Mouse (Mus musculus): Measurements from ENCODE around the gene Actn3. TPM values are rescaled to one million over a fixed set of nuclear protein-coding genes. Genes with fewer than 3 reads are reported as not detected.
A peak's percentile ranks its signal among the peaks of the same experiment; 100 is the strongest.

Gene Actn3
- polyA plus RNA-seq, 1 experiment from 2014 or later = 3.1 TPM

- Histone ChIP-seq H3K9ac (peak overlapping the region; percentile 88), H3K4me2 (peak overlapping the region; percentile 97), H3K4me1 (replicated peaks) (peaks cover 16% of the 10 kb centered on the region), H3K27me3 (no peaks in the 10 kb centered on the region), H3K4me3 (peak overlapping the region; percentile 68), H3K36me3 (peaks cover 18% of the 10 kb centered on the region), H3K9me3 (no peaks in the 10 kb centered on the region), H3K27ac (replicated peaks) (peak overlapping the region; percentile 70)
- 1% methylated on average over 14 of the region's 14 CpGs for WGBS
- no peak; the same call in 1 of the 2 replicates for ATAC-seq (ENCODE audit: low read depth)
Measured at GRCm38 (mm10) chr19:4855470-4855820, 22.3 kb downstream of the Actn3 start.

- H3K4me3 ChIP-seq = peak within 1 kb of the TSS; percentile 68
Measured at GRCm38 (mm10) chr19:4854552-4855469, 22.9 kb downstream of the Actn3 start, which contains the start of gene Ctsf. TSS of gene Ctsf (plus strand) at chr19:4855130.

GRCm38 (mm10) chr19:4850281-4850680, 27.4 kb downstream of the Actn3 start:
- Histone ChIP-seq H3K4me2 (no peak overlapping the region), H3K4me3 (no peak overlapping the region), H3K27me3 (peaks cover 6% of the 10 kb centered on the region; the same call in 1 of the 2 replicates), H3K9me3 (no peaks in the 10 kb centered on the region), H3K27ac (replicated peaks) (no peak overlapping the region), H3K9ac (no peak overlapping the region), H3K4me1 (replicated peaks) (peaks cover 6% of the 10 kb centered on the region), H3K36me3 (no peaks in the 10 kb centered on the region)
- 50% methylated on average over 5 of the region's 5 CpGs for WGBS
- ATAC-seq (ENCODE audit: low read depth) = no peak

More at GRCm38 (mm10) chr19:4854552-4855469, 22.9 kb downstream of the Actn3 start, which contains the start of gene Ctsf:
- WGBS = 4% methylated on average over 45 of the region's 45 CpGs
- peaks cover 16% of the 10 kb centered on the region for H3K4me1 ChIP-seq (replicated peaks)
- H3K4me2 ChIP-seq = peak within 1 kb of the TSS; percentile 97
- H3K36me3 ChIP-seq = peaks cover 13% of the 10 kb centered on the region; the same call in 1 of the 2 replicates
- peak within 1 kb of the TSS; percentile 70 for H3K27ac ChIP-seq (replicated peaks)
- ATAC-seq (ENCODE audit: low read depth) = peak; percentile 92
- H3K9me3 ChIP-seq = no peaks in the 10 kb centered on the region
- H3K27me3 ChIP-seq = no peaks in the 10 kb centered on the region
- peak within 1 kb of the TSS; percentile 88 for H3K9ac ChIP-seq

- no peak overlapping the region for H3K4me2 ChIP-seq
- H3K9ac ChIP-seq = no peak overlapping the region
- 37% methylated on average over 4 of the region's 4 CpGs for WGBS
- no peak overlapping the region for H3K4me3 ChIP-seq
- H3K9me3 ChIP-seq = no peaks in the 10 kb centered on the region
- H3K4me1 ChIP-seq (replicated peaks) = peaks cover 5% of the 10 kb centered on the region
- no peak overlapping the region for H3K27ac ChIP-seq (replicated peaks)
- no peak for ATAC-seq (ENCODE audit: low read depth)
- H3K27me3 ChIP-seq = peaks cover 6% of the 10 kb centered on the region; the same call in 1 of the 2 replicates
- H3K36me3 ChIP-seq = no peaks in the 10 kb centered on the region
Measured at GRCm38 (mm10) chr19:4849800-4850199, 27.9 kb downstream of the Actn3 start.

GRCm38 (mm10) chr19:4847490-4847889, 30.2 kb downstream of the Actn3 start:
- Histone ChIP-seq H3K27me3 (peaks cover 14% of the 10 kb centered on the region), H3K36me3 (no peaks in the 10 kb centered on the region), H3K4me2 (no peak overlapping the region), H3K9me3 (no peaks in the 10 kb centered on the region), H3K27ac (replicated peaks) (no peak overlapping the region), H3K4me1 (replicated peaks) (no peaks in the 10 kb centered on the region), H3K9ac (no peak overlapping the region), H3K4me3 (no peak overlapping the region)
- ATAC-seq (ENCODE audit: low read depth) = no peak
- 53% methylated on average over 7 of the region's 7 CpGs for WGBS

- H3K9ac ChIP-seq = no peak overlapping the region
- WGBS = 77% methylated on average over 2 of the region's 2 CpGs
- ATAC-seq (ENCODE audit: low read depth) = no peak
Measured at GRCm38 (mm10) chr19:4845846-4846245, 31.9 kb downstream of the Actn3 start.

GRCm38 (mm10) chr19:4842611-4843010, 35.1 kb downstream of the Actn3 start:
- Histone ChIP-seq H3K27me3 (peaks cover 41% of the 10 kb centered on the region), H3K4me1 (replicated peaks) (peaks cover 21% of the 10 kb centered on the region), H3K36me3 (no peaks in the 10 kb centered on the region), H3K4me2 (no peak overlapping the region), H3K9ac (no peak overlapping the region), H3K9me3 (no peaks in the 10 kb centered on the region), H3K4me3 (no peak overlapping the region), H3K27ac (replicated peaks) (no peak overlapping the region)
- no peak for ATAC-seq (ENCODE audit: low read depth)
- WGBS = 76% methylated on average over 2 of the region's 2 CpGs

More at GRCm38 (mm10) chr19:4845846-4846245, 31.9 kb downstream of the Actn3 start:
- Histone ChIP-seq H3K36me3 (no peaks in the 10 kb centered on the region), H3K27me3 (peaks cover 30% of the 10 kb centered on the region), H3K4me2 (no peak overlapping the region), H3K9me3 (no peaks in the 10 kb centered on the region), H3K4me1 (replicated peaks) (no peaks in the 10 kb centered on the region), H3K4me3 (no peak overlapping the region), H3K27ac (replicated peaks) (no peak overlapping the region)

DNA sequence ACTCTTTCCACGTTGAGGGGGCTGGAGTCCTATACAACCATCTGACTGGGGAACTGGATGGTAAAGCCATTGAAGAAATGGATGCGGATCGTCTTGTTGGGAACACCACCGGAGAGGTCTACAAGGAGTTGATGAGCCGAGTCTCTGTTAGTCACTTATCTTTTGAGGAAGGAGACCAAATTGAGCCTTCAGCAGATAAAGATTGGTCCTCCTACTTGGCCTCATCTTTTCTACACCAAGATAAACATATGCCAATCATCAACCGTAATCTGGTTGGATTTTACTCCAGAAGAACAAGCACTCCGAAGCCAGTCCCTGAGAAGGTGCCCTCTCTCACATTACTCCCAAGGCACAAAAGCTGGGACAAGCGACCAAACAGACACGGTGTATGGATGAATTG, 36.9 kb downstream of the Actn3 start:
- 85% methylated on average over 9 of the region's 9 CpGs for WGBS
- H3K27ac ChIP-seq (replicated peaks) = no peak overlapping the region
- peaks cover 23% of the 10 kb centered on the region for H3K4me1 ChIP-seq (replicated peaks)
- H3K36me3 ChIP-seq = no peaks in the 10 kb centered on the region
- H3K4me3 ChIP-seq = no peak overlapping the region
- H3K4me2 ChIP-seq = no peak overlapping the region
- no peak overlapping the region for H3K9ac ChIP-seq
- H3K27me3 ChIP-seq = peaks cover 38% of the 10 kb centered on the region
- no peak for ATAC-seq (ENCODE audit: low read depth)
- no peaks in the 10 kb centered on the region for H3K9me3 ChIP-seq

GRCm38 (mm10) chr19:4839149-4839548, 38.6 kb downstream of the Actn3 start, which contains the start of the genes Ccs and Ccdc87:
TSS of gene Ccs (minus strand) at chr19:4839332.
TSS of gene Ccdc87 (plus strand) at chr19:4839366.
- Histone ChIP-seq H3K27ac (replicated peaks) (no peak within 1 kb of the TSS), H3K27me3 (peaks cover 38% of the 10 kb centered on the region), H3K4me2 (peak within 1 kb of the TSS; percentile 97), H3K4me1 (replicated peaks) (peaks cover 23% of the 10 kb centered on the region), H3K9ac (peak within 1 kb of the TSS; percentile 81), H3K36me3 (0 out of 2 replicates have a peak, but pooled peaks cover 2% of the 10 kb centered on the region), H3K4me3 (peak within 1 kb of the TSS; percentile 56), H3K9me3 (no peaks in the 10 kb centered on the region)
- under 1% methylated on average over 25 of the region's 25 CpGs for WGBS
- peak; percentile 98 for ATAC-seq (ENCODE audit: low read depth)

- Histone ChIP-seq H3K27me3 (peaks cover 38% of the 10 kb centered on the region), H3K9me3 (no peaks in the 10 kb centered on the region), H3K4me1 (replicated peaks) (peaks cover 23% of the 10 kb centered on the region), H3K9ac (peak overlapping the region; percentile 81), H3K36me3 (0 out of 2 replicates have a peak, but pooled peaks cover 2% of the 10 kb centered on the region), H3K4me3 (peak overlapping the region; percentile 56), H3K27ac (replicated peaks) (no peak overlapping the region), H3K4me2 (peak overlapping the region; percentile 97)
- WGBS = 36% methylated on average over 10 of the region's 10 CpGs
- ATAC-seq (ENCODE audit: low read depth) = peak; percentile 48
Measured at GRCm38 (mm10) chr19:4838526-4839140, 39.1 kb downstream of the Actn3 start.

DNA sequence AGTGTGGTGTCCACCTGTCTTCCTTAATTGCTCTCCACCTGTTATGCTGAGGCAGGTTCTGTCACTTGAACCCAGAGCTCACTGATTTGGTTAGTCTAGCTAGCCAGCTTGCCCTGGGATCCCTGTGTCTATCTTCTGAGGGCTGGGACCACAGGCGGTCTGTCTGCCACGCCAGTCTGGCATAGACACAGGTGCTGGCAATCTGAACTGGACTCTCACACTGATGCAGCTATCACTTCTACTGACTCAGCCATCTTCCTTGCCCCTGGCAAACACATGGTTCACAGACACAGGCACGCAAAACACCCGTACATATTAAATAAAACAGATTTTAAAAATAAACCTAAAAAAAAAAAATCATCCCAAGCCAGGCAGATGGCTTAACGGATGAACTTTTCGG, 40.7 kb downstream of the Actn3 start:
- WGBS = 96% methylated on average over 6 of the region's 6 CpGs
- Histone ChIP-seq H3K4me2 (no peak overlapping the region), H3K4me3 (no peak overlapping the region)

GRCm38 (mm10) chr19:4836096-4836495, 41.6 kb downstream of the Actn3 start:
- Histone ChIP-seq H3K4me1 (replicated peaks) (peaks cover 31% of the 10 kb centered on the region), H3K36me3 (peaks cover 7% of the 10 kb centered on the region), H3K4me3 (no peak overlapping the region), H3K4me2 (no peak overlapping the region), H3K9me3 (no peaks in the 10 kb centered on the region), H3K27me3 (peaks cover 17% of the 10 kb centered on the region), H3K27ac (replicated peaks) (no peak overlapping the region), H3K9ac (no peak overlapping the region)
- ATAC-seq (ENCODE audit: low read depth) = no peak
- WGBS = 76% methylated on average over 2 of the region's 2 CpGs

More for the DNA sequence above, 40.7 kb downstream of the Actn3 start:
- Histone ChIP-seq H3K9ac (no peak overlapping the region), H3K4me1 (replicated peaks) (peaks cover 30% of the 10 kb centered on the region), H3K9me3 (no peaks in the 10 kb centered on the region), H3K27ac (replicated peaks) (no peak overlapping the region), H3K36me3 (peaks cover 7% of the 10 kb centered on the region), H3K27me3 (peaks cover 26% of the 10 kb centered on the region)
- ATAC-seq (ENCODE audit: low read depth) = no peak
